Mouse (Mus musculus): ENCODE measurements around the gene Slc6a6.

The Slc6a6 gene

DNA sequence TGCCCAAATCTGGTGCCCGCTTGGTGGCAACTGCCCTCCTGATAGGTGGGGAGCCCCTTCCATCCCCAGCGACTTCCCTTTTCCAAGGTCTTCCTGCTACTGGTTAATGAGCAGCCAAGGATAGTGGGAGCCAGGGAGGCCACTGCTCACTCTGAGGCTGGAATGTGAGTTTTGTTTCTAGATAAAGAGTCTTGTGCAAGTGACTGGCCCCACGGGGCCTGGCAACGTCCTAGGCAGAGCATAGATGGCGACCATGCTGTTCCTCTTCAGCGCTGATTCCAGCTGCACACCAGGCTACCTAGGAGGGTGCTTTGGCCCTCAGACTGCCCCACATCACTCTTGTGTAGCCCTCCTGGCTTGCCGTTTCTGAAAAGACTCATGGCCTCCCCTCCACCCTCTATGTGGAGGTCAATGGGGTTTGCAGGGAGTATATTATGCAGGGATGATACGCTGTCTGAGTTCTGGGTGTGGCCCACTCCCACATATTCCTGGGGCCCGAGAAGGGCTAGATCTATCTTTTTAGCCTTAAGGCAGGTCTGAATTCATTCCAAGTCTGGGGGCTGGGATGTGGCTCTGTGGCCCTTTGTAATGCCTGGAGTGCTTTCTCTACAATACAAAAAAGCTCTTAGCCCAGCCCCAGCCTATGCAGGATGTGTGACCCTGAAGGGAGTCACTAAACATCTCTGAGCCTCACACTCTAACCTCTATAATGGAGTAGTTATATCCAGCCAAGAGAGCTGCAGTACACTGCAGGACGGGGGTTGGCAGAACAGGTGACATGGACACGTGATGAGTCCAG lies 17.2 kb downstream of the Slc6a6 start:
- in situ Hi-C loops (cut with MboI, MseI) = no loop called here

DNA sequence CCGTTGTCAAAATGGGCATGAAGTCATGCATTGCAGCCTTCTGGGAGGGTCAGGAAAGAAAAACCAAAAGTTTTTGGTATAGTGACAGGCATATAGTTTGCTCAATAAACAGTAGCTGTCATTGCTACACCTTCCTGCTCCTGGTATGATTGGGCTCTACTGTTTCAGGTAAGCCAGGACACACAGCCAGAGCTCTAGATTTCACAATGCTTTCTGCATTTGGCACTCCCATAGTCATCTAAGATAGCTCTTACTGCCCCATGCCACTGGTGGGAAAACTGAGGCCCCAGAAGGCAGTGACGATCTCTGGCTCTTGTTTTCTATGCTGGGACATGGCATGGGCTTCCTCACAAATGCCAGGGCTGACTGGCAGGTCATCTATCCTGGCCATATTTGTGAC lies 19.6 kb downstream of the Slc6a6 start:
- in situ Hi-C loops (cut with MboI, MseI) = no loop called here

DNA sequence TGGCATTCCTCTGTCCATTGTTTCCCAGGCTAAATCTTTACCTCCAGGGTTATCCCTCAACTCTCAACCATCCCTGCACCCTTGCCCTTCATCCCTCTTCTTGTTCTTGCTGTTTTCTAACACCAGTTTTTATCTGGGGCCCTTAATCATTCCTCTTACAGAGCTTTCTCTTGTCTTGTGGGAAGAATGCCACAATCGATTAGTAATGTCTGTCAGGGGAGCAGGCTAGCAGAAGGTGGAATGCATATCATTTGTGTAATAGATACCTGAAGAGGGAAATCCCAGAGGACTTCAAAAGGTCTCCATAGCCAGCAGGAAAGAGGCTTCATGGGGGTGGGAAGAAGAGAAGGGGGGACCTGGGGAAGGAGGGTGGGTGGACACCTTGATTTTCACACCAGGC lies 20.6 kb downstream of the Slc6a6 start:
- in situ Hi-C loops (cut with MboI, MseI) = no loop called here

DNA sequence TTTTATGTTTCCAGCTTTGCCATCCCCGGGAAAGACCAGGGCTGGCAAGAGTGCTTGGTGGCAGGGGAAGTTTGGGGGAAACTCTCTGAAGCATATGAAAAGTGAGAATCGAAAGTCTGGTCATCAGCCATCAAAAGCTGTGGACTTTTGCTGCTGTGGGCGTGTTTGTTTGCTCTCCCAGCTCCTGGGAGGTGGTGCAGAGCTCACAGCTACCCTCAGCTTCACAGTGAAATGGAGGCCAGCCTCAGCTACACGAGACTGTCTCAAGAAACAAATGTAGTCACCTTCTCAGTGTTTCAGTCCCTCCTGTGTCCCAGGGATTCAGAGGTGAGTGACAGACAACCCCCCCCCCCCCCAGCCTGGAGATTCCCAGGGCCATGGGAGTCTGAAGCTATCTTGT lies 21.8 kb downstream of the Slc6a6 start:
- in situ Hi-C loops (cut with MboI, MseI) = loop anchor here (5.0 kb wide), 1 partner anchor 588 kb away; the partner anchor contains the start of gene Nup210

DNA sequence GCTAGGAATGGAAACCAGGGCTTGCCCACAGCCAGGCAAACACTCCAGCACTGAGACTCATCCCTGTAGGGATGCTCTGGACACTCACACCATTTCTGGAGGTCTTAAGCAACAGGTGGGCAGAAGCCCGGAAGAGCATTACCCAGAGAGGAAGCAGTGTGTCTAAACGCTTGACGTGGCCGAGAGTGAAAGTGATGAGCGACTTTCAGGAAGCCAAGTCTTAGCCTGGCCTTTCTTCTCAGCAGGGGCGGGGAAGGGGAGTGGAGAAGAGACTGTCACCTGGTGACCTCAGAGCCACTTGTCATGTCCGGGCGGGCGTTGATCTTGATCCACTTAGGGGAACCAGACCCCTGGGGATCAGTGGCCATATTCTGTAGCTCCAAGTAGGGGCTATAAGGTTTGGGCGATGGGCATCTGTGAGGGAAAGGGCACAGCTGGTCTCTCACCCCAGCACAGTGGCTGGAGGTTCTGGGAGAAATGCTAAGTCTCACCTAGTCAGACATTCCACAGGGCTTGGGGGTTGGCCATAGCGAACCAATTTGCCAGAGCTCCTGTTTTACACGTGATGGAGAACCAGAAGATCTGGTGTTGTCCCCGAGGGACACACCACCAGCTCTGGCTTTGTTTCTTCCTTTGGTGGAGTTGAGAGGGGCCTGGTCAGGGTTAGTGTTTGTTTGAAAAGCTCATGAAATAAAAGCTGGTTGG lies 22.4 kb downstream of the Slc6a6 start:
- in situ Hi-C loops (cut with MboI, MseI) = loop anchor here (5.0 kb wide), 1 partner anchor 589 kb away; the partner anchor contains the start of gene Nup210

DNA sequence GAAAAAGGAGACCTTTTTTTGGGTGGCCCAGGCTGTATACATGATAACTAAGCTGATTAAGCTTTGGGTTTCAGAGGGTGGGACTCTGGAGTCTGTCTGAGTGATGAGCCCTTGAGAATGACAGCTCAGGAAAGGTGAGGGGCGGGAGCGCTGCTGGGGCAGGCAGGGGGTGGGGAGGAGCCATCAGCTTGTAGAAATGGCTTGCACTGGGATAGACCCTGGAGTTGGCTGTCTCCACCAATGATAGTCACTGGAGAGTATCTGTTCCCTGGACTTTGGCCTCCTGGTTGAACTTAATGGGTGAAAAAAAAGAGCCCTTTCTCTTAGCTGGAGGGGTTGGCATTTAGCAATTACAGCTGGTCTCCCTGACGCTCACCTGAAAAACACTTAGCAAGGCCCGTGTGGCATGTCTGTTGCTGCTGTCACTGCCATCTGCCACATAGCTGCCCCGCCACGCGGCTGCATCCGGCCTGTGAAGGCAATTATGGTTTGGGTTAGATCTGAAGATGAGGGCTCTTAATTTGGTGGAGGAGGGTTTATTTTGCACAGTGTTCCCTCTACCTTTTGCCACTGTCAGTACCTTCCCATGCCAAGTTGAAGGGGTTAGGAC lies 23.5 kb downstream of the Slc6a6 start:
- in situ Hi-C loops (cut with MboI, MseI) = loop anchor here (5.0 kb wide), 1 partner anchor 590 kb away; the partner anchor contains the start of gene Nup210

DNA sequence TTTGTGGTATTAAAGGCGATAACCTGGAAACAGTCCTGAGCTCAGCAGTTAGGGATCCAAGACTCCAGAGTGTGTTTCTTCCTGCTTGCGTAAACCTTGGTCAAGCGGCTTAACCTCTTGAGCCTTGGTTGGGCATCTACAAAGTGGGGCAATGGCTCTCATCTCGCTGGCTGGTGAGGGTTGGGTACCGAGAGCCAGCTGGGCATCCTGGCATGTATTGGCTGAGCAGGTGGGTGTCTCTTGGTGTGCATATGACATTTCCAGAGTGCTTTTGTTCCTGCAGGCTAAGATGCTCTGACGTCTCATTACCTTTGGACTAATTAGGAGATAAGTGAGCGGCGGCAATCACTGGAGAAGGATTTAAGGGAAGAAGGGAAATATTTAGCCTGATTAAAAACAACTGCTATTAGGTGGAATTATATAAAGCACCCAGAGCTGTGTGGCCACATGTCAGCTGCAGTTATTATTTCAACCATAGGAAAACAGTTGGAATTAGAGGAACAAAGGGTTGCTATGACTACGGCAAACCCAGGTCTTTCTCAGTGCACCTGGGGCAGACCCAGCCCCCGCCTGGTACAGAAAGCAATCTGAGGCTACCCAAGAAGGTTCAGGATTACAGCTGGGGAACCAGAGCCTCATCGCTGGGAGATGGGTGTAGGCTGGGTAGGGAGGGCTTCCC lies 24.2 kb downstream of the Slc6a6 start:
- in situ Hi-C loops (cut with MboI, MseI) = loop anchor here (5.0 kb wide), 1 partner anchor 591 kb away; the partner anchor contains the start of gene Nup210

DNA sequence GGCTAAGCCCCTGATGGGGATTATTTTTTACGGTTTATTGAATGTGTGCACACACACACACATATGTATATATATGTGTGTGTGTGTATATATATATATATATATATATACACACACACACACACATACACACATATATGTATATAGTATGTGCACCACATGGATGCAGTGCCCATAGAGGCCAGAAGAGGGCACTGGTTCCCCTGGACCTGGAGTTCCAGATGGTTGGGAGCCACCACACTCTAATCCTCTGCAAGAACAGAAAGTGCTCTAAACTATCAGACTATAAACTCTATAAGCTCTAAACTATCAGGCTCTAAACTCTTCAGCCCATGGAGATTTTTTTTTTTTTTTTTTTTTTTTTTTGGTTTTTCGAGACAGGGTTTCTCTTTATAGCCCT lies 25.1 kb downstream of the Slc6a6 start:
- in situ Hi-C loops (cut with MboI, MseI) = loop anchor here (5.0 kb wide), 1 partner anchor 592 kb away; the partner anchor contains the start of gene Nup210

DNA sequence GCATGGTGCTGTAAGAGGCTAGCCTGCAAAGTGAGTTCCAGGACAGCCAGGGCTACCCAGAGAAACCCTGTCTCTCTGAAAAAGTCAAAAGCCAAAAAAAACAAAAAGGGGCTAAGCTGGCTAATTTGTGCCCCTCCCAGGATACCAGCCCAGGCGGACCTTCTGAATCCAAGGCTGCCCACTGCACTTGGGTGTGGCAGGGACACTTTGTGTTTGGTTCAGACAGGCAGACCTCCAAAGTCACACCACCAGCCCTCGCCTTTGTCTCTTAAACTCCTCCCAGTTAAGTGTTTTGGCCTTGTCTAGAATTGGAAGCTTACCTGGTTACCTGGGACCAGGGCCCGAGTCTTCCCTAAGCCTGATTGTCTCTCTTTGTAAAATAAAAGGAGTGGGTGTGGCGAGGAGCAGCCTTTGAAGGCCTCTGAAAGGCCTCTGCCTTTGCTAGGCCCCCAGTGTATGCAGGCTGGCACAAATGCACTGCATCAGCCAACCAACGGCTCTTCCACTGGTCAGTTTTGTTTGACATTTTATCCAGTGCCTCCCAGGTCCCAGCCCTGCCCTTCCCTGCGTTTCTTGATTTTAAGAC lies 26.6 kb downstream of the Slc6a6 start:
- in situ Hi-C loops (cut with MboI, MseI) = no loop called here

DNA sequence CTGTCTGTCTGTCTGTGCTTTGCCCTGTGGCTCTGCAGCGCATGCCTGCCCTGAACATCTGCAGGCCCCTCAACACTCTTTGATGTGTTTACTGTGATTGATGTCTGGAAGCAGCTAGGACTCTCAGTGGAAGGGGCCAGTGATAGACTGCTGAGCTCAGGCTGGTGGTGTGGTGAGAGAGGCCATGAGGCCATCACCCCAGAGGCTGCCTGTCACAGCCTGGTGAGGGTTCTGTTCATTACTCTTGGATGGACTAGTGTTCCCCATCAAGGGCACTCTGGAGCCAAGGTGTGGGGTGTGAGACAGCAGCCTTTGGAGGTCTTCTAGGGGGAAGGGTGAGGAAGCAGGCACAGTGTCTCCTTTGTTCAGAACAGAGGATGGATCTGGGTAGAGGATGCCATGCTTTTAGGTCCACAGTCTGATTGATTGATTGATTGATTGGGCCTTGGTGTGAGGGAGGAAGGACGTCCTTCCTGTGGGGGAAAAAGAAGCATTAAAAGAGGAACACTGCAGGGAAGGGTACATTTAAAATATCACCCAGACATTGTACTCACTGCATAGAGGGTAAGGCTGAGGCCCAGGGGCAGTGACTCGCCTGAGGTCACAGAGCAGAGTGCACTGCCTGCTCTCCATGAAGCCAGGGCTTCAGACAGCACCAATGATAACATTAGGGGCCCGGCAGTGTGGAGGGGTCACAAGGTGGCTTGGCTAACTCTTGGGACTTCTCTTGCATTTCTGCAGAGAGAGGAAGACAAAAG lies 28.4 kb downstream of the Slc6a6 start:
- in situ Hi-C loops (cut with MboI, MseI) = no loop called here

DNA sequence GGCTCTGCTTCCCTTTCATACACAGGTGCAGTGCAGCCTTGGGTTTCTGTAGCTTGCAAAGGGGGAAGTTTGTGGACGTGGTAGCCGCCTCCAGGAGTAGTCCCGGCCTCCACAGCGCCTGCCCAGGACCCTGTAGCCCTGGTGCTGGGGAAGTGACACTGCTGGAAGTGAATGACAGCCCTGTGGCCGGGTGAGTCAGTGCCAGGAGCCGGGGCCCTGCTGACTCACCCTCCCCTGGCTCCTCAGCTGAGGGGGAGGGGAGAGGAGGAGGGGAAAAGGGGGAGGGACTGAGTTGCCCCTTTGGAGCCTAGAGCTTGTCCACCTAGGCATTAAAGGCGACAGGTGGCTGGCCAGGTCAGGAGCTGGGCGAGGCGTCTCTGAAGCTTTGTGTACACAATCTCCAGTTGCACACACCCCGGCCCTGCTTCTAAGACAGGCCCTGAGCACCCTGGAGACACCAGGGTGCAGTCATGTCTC lies 29.0 kb downstream of the Slc6a6 start:
- in situ Hi-C loops (cut with MboI, MseI) = no loop called here

DNA sequence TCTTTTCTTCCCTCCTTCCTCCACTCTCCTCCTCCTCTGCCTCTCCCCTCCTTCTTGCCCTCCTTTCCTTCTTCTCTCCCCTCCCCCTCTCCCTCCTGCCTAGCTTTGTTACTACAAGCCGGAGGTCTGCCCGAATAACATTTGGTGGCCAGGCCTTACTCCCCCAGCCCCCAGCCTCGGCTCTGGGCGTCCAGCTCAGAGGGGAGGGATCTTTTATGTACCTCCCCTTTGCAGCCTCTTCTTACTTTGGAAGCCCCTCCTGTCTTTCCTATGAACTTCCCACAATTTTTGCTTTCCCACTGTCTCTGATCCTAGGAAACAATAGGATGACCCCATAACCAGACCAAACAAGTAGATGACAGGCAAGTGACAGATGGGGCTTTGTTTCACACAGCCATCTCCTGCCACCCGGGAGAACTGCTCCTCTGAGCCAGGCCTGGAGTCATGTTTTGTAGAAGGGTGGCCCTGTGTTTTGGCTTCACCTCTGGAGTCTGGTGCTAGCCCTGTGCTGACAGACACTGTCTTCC lies 29.6 kb downstream of the Slc6a6 start:
- in situ Hi-C loops (cut with MboI, MseI) = no loop called here

DNA sequence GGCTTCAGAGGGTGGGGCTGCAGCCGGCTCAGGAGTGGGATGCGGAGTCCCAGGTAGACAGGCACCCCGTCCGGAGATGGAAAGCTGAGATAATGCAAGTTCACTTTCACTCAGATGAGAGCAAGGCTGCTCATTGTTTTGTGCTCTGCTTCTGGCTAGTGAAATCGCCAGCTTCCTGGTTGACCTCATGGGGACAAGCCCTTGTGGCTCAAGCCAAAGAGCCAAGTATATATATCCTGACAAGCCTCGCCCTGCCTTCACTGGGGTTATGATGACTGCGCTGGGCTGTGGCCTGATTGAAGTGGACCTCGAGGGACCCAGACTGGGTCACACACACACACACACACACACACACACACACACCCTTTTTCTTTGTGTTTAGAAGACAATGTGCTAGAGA lies 31.2 kb downstream of the Slc6a6 start:
- in situ Hi-C loops (cut with MboI, MseI) = no loop called here

DNA sequence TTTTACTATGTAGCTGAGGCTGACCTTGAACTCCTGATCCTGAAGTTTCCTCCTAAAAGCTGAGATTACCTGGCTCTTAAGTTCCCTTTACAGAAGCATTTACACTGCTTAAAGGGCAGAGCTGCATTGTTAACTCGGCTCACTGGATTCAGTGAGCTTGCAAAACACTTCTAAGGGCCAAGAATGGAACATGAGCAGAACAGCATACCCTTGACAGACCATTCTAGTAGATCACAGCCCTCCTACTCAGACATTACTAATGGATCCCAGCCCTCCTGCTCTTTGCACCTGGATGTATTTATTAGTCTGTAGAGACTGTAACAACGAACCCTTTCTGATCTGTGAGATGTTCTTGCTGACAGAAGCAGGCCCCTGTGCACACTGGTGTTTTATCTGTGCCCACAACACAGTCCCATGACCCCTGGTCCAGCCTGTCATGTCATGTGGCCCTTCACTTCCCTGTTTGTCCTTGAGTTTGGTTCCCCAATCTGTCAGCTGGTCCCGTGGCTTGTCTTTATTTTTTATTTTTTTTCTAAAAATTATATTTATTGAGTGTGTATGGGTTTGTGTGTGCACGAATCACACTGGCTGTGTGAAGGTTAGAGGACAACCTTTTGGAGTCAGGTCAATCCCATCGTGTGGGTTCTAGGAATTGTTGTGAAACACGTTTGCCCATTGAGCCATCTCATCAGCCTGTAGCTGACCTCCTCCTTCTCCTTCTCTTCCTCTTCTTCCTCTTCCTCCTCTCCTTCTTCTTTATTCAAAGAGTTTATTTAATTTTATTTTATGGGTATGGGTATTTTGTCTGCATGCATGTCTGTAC lies 32.3 kb downstream of the Slc6a6 start:
- in situ Hi-C loops (cut with MboI, MseI) = no loop called here

DNA sequence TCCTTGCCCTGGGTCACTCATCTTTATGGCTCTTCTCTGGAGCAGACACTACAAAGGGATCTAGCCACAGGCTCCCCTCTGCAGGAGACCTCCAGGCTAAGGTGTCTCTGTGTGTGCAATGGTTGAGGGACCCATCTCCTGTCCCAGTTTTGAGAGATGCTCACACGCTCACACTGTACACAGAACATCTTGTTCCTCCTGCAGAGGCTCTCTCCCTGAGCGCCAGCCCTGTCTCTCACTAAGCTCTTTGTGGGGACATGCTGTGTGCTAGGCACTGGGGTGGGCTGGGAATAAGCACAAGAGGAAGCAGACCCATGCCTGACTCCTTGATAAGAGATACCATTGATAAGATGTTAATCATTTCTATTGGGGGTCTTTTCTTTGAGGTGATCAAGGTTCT lies 34.2 kb downstream of the Slc6a6 start:
- in situ Hi-C loops (cut with MboI, MseI) = no loop called here

DNA sequence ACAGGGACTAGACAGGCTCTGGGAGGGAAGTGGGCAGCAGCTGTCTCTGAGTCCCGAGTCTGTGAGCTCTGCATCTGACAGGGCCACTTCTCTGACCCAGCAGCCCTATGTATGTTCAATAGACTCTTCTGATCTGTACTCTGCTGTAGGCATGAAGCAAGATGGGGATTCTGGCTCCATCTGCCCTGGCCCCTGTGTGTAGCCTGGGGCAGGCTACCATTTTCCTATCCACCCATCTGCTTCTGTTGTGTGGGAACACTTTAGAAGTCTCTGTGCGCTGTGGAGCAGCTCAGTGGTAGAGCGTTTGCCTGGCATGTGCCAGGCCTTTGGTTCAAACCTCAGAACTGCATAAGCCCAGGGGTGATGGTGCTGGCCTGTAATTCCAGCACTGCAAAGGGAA lies 34.8 kb downstream of the Slc6a6 start:
- in situ Hi-C loops (cut with MboI, MseI) = no loop called here

DNA sequence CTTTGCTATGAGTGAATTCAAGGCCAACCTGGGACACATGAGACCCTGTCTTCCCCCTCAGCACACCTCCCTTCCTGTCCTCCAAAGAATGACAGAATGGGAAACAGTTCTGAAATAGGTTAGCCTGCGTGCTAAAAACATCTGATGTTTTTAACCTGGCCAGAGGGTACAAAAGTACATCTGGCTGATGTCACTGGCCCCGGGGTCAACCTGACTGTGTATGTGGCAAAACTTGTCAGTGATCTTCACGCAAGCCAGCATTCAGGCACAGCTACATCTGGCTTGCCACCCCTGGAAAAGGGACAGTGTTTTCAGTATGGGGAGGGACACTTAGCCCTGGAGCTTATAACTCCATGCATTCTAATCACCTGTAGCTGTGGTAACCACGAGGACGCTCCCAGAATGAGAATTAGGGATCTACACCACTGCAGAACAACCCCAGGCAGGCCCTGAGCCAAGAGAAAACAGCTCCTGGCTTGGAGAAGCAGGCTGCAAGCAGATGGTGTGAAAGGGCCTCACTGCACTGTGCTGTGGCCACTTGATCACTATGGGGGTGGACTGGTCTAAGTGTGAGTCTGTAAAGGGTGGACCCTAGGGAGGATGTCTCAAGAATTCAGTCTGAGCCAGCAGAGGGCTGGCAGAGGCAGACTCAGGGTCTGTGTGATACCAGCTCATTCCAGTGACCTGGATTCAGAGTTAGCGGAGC lies 35.3 kb downstream of the Slc6a6 start:
- in situ Hi-C loops (cut with MboI, MseI) = no loop called here

DNA sequence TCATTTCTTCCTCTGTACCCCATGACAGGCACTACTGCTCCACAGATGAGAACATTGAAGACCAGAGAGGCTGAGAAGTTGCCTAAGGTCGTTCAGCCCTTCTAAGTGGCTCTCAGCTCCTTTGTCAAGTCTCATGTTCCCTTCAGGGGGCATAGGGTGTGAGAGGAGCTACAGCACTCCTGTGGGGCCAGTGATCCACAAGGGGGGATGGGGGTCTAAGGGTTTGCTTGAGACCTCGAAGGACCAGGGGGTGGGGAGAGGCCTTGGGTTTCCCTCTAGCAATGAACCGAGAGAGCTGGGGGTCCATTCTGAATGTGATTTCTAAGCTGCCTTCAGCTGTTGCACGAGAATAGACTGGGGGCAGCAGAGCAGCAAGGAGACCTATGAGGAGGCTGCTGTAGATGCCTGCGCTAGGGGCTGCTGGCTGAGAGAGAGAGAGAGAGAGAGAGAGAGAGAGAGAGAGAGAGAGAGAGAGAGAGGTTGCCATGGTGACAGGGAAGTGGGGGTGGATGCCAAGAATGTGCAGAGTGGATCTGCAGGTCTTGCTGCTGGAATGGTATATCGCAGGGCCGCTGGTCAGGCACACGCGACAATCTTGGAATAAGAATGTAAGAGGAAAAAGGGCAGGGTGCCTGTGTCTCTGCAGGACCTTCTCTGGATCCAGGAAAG lies 36.1 kb downstream of the Slc6a6 start:
- in situ Hi-C loops (cut with MboI, MseI) = no loop called here

Measured in T-helper 2 cell (primary cell).